Mouse (Mus musculus) limb, embryonic 11.5 days (tissue): Measurements from ENCODE around the gene Gda. TPM values are rescaled to one million over a fixed set of nuclear protein-coding genes. Genes with fewer than 3 reads are reported as not detected.

Experiments used
- ATAC-seq: fragments of 200-750 bp; cut with Nextera tagmentation; 2 replicates; pipeline ENCODE4 v1.8.0; 2017; ENCODE audit warnings: low read depth; ENCODE audit not compliant: insufficient number of reproducible peaks, low FRiP score, low TSS enrichment
- DNase-seq: peaks from one replicate; pipeline ENCODE4 v3.0.0-alpha.2; 2015; ENCODE audit warnings: low spot score
- H3K27ac ChIP-seq: fragments of 300-500 bp; sonication (generic); replicated peaks from 2 replicates; pipeline ENCODE4 v1.5.1; 2014; ENCODE audit warnings: low read depth, mild to moderate bottlenecking, low read length
- H3K27me3 ChIP-seq: fragments of 300-500 bp; sonication (generic); 2 replicates; pipeline ENCODE4 v1.6.1; 2014; ENCODE audit warnings: mild to moderate bottlenecking, low read length, mixed read lengths; ENCODE audit not compliant: control insufficient read depth, insufficient read depth
- H3K36me3 ChIP-seq: fragments of 300-500 bp; sonication (generic); 2 replicates; pipeline ENCODE4 v1.6.1; 2014; ENCODE audit warnings: mild to moderate bottlenecking, low read length, moderate library complexity, mixed read lengths; ENCODE audit not compliant: control insufficient read depth, insufficient read depth
- H3K4me1 ChIP-seq: fragments of 300-500 bp; sonication (generic); 2 replicates; pipeline ENCODE4 v1.6.1; 2014; ENCODE audit warnings: low read length, mixed read lengths; ENCODE audit not compliant: control insufficient read depth, insufficient read depth
- H3K4me2 ChIP-seq: fragments of 300-500 bp; sonication (generic); 2 replicates; pipeline ENCODE4 v1.6.1; 2014; ENCODE audit warnings: low read depth, mild to moderate bottlenecking, moderate library complexity; ENCODE audit not compliant: severe bottlenecking
- H3K4me3 ChIP-seq: fragments of 300-500 bp; sonication (generic); 2 replicates; pipeline ENCODE4 v1.5.1; 2014; ENCODE audit warnings: low read depth, low read length
- H3K9ac ChIP-seq: fragments of 300-500 bp; sonication (generic); 2 replicates; pipeline ENCODE4 v1.6.1; 2014; ENCODE audit warnings: mild to moderate bottlenecking, low read length
- H3K9me3 ChIP-seq: fragments of 300-500 bp; sonication (generic); 2 replicates; pipeline ENCODE4 v1.6.1; 2016; ENCODE audit warnings: low read length; ENCODE audit not compliant: control insufficient read depth
- WGBS: fragments of 180-500 bp; shearing (Covaris S2); extraction: QIAGEN DNeasy Blood & Tissue Kit; methylation state at CpG from one replicate; pipeline ENCODE4 v1.1.7; 2014; 5-methylcytosine and 5-hydroxymethylcytosine counted together
- polyA plus RNA-seq: library from polyadenylated mRNA; unstranded; fragments of >200 nt; fragmentation: Nextera tagmentation; extraction: Ambion mirVana; gene quantifications from 2 replicates; pipeline ENCODE4 v1.2.1, GENCODE M21; 2014

Gene Gda
- polyA plus RNA-seq, 1 experiment from 2014 or later = not detected

- H3K27me3 ChIP-seq = no peaks in the 10 kb centered on the region
- no peak for DNase-seq
- no peak overlapping the region for H3K9ac ChIP-seq
- no peaks in the 10 kb centered on the region for H3K9me3 ChIP-seq
- H3K4me3 ChIP-seq = no peak overlapping the region
- no peak overlapping the region for H3K4me2 ChIP-seq
- no peak overlapping the region for H3K27ac ChIP-seq
- no peaks in the 10 kb centered on the region for H3K36me3 ChIP-seq
- no peaks in the 10 kb centered on the region for H3K4me1 ChIP-seq
- 75% methylated on average over 2 of the region's 2 CpGs for WGBS
- no peak for ATAC-seq
These were observed 4.5 kb upstream of the Gda start for GRCm38 (mm10) chr19:21477780-21478179.

- WGBS = 86% methylated on average over 3 of the region's 3 CpGs
- H3K4me1 ChIP-seq = no peaks in the 10 kb centered on the region
- H3K4me3 ChIP-seq = no peak overlapping the region
- no peak overlapping the region for H3K9ac ChIP-seq
- DNase-seq = no peak
- H3K9me3 ChIP-seq = no peaks in the 10 kb centered on the region
- H3K36me3 ChIP-seq = no peaks in the 10 kb centered on the region
- H3K4me2 ChIP-seq = no peak overlapping the region
- ATAC-seq = no peak
- peaks cover 5% of the 10 kb centered on the region; the same call in 1 of the 2 replicates for H3K27me3 ChIP-seq
- H3K27ac ChIP-seq = no peak overlapping the region
These were observed 3.5 kb upstream of the Gda start for GRCm38 (mm10) chr19:21476782-21477181.

DNA sequence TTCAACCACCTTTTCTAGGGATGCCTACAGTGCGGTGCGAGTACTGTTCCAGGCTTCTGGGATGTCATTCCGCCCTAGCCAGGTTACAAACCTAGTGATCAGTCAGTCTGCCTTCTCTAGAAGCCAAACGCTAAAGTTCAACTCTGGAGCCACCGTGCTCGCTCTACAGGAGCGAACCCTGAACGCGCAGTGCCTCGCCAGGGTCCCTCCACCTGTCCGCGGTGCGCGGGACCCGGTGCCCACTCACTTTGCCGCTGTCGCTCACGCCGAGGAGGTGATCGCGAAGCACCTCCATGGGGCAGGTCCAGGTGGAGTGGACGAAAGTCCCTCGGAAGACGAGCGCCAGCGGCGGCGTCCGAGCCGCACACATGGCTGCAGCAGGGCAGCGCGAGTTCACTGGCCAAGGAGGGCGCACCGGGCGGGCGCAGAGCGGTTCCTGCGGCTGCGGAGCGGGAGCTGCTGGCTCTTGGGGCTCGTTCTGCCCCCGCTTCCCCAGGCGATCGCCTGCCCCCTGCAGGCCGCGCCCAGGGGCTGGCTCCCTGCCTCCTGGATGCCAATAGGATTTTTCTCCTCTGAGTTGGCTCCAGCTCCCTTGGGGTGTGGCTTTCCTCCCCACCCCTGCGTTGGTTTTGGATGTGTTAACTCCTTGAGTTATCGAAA is 994 bp downstream of the Gda start:
- Histone ChIP-seq H3K9me3 (no peaks in the 10 kb centered on the region), H3K9ac (no peak overlapping the region), H3K4me2 (peak overlapping the region; percentile 68), H3K36me3 (no peaks in the 10 kb centered on the region), H3K4me3 (peak overlapping the region; percentile 37), H3K27ac (no peak overlapping the region), H3K4me1 (no peaks in the 10 kb centered on the region), H3K27me3 (peaks cover 11% of the 10 kb centered on the region; the same call in 1 of the 2 replicates)
- DNase-seq (peak; percentile 68), ATAC-seq (0 out of 2 replicates have a peak, but pooled peaks have one; percentile 51)
- 3% methylated on average over 48 of the region's 48 CpGs for WGBS

DNA sequence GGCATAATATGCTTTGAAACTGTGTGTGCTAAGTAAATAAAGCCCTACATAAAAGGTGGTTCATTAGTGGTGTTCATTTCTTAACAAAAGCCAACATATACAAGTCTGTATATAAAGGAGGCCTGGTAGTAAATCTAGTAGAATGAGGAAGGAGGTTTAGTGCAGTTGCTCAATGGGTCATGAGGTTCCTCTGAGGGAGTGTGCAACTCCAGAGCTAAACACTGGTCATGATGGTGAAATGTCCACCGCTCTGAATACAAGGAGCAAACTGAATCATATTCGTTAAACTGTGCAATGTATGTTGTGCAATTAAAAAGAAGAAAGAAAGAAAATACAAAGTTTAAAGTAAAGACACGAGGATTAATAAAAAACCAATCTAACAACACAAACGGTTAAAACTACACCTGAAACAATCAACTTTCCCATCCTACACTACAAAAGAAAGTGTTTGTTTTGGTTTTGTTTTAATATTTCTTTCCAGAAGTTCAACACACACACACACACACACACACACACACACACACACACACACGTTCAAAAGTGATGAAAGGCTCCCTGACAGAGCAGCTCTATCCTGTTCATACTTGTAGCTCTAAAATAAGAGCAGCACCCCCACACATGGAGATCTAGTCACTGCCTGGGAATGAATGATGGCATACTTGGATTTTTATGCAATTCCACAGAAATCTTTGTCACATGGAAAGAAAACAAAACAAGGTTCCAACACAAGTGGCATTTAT is 11.9 kb downstream of the Gda start:
- DNase-seq (no peak), ATAC-seq (no peak)
- Histone ChIP-seq H3K9me3 (no peaks in the 10 kb centered on the region), H3K36me3 (no peaks in the 10 kb centered on the region), H3K4me1 (no peaks in the 10 kb centered on the region), H3K27ac (no peak overlapping the region), H3K9ac (no peak overlapping the region), H3K27me3 (no peaks in the 10 kb centered on the region), H3K4me2 (no peak overlapping the region), H3K4me3 (no peak overlapping the region)
- 84% methylated on average over 5 of the region's 5 CpGs for WGBS

GRCm38 (mm10) chr19:21457461-21457860 is 15.8 kb downstream of the Gda start:
- ATAC-seq = no peak
- Histone ChIP-seq H3K9ac (no peak overlapping the region), H3K4me3 (no peak overlapping the region), H3K27me3 (no peaks in the 10 kb centered on the region), H3K9me3 (no peaks in the 10 kb centered on the region), H3K4me2 (no peak overlapping the region), H3K36me3 (no peaks in the 10 kb centered on the region), H3K4me1 (no peaks in the 10 kb centered on the region), H3K27ac (no peak overlapping the region)
- DNase-seq = no peak
- 84% methylated on average over 4 of the region's 4 CpGs for WGBS

DNA sequence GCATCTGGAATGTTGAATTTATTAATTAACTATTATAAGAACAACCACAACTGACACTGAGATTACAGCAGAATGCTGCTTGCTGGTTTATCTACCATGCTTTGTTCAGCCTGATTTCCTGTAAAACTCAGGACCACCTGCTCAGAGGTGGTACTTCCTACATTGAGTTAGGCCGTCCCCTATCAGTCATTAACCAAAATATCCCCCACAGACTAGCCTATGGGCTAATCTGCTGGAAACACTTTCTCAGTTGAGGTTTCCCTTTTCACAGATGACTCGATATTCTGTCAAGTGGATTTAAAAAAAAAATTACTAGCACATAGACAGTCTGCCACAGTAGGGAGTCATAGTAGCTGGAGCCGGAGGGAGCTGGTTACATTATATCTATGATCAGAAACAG is 31.5 kb downstream of the Gda start:
- H3K9me3 ChIP-seq = no peaks in the 10 kb centered on the region
- H3K36me3 ChIP-seq = no peaks in the 10 kb centered on the region
- no peaks in the 10 kb centered on the region for H3K4me1 ChIP-seq
- no peak overlapping the region for H3K4me2 ChIP-seq
- no peak overlapping the region for H3K9ac ChIP-seq
- 91% methylated on average over 3 of the region's 3 CpGs for WGBS
- ATAC-seq = no peak
- H3K27me3 ChIP-seq = no peaks in the 10 kb centered on the region
- no peak for DNase-seq
- H3K4me3 ChIP-seq = no peak overlapping the region
- H3K27ac ChIP-seq = no peak overlapping the region

GRCm38 (mm10) chr19:21440841-21441240 is 32.4 kb downstream of the Gda start:
- Histone ChIP-seq H3K9ac (no peak overlapping the region), H3K9me3 (no peaks in the 10 kb centered on the region), H3K27me3 (no peaks in the 10 kb centered on the region), H3K36me3 (no peaks in the 10 kb centered on the region), H3K4me3 (no peak overlapping the region), H3K27ac (no peak overlapping the region), H3K4me1 (no peaks in the 10 kb centered on the region), H3K4me2 (no peak overlapping the region)
- ATAC-seq (no peak), DNase-seq (no peak)
- WGBS = 83% methylated on average over 6 of the region's 6 CpGs

DNA sequence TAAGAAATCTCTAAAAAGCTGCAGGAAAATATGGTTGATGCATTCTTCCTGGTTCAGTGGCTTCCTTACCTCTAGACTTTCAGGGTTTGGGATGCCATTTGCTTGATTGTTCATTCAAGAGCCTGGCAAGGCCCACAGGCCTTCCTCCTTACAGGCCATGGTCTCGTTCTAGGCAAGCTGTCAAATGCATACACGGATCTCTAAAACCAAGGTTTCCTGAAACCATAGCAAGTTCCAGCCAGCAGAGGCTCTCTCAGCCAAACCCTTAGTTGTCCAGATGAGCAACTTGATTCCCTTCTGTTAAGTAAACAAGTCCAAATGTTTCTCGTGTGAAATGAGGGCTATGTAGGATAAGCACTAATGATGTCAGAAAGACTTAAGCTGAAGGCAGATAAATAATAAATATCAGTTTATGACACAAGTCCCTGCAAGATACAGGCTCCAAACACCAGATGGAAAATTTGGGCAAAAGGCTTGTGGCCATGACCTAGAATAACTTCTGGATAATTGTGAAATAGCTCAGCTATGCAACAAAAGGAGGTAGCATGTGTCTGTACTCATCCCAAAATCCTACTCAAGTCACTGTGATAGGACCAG is 34.0 kb downstream of the Gda start:
- H3K27ac ChIP-seq = no peak overlapping the region
- ATAC-seq (no peak), DNase-seq (no peak)
- H3K4me2 ChIP-seq = no peak overlapping the region
- H3K9me3 ChIP-seq = no peaks in the 10 kb centered on the region
- no peak overlapping the region for H3K9ac ChIP-seq
- H3K27me3 ChIP-seq = no peaks in the 10 kb centered on the region
- H3K4me3 ChIP-seq = no peak overlapping the region
- no peaks in the 10 kb centered on the region for H3K4me1 ChIP-seq
- WGBS = 65% methylated on average over 3 of the region's 3 CpGs
- H3K36me3 ChIP-seq = no peaks in the 10 kb centered on the region
